Mouse (Mus musculus): ENCODE measurements at regions not wholly inside any gene's neighbourhood (a gene's known extent, or its start where the extent isn't known, plus 50 kb on each side); places are given as distances from the start of the nearest gene placed in this dataset.

GRCm38 (mm10) chr5:84752053-84752452 lies 334.9 kb upstream of the Epha5 start:
- DNase-seq (ENCODE audit: low read depth, low spot score), result no peak
- H3K9me3 ChIP-seq (ENCODE audit: control insufficient read depth, insufficient read depth, low read depth, low read length), result no peaks in the 10 kb centered on the region
- in situ Hi-C loops (cut with MboI; ENCODE audit: low sequenced_read_pairs in 2 of 2, unreplicated experiment in 2 of 2), result no loop called here

GRCm38 (mm10) chr5:84705436-84705835 lies 288.3 kb upstream of the Epha5 start:
- no peaks in the 10 kb centered on the region for H3K4me1 ChIP-seq (ENCODE audit: control insufficient read depth in 2 of 2, insufficient read depth in 2 of 2, low read length in 2 of 2, poor library complexity in 1 of 2)
- no peak for TF ChIP-seq CHD2 (IDR thresholded peaks at IDR 0.05; ENCODE audit: low read depth, low read length)
- TF ChIP-seq MAFK (IDR thresholded peaks at IDR 0.05; ENCODE audit: insufficient read depth, low read depth, low read length), result no peak
- TF ChIP-seq ZNF384 (IDR thresholded peaks at IDR 0.05; ENCODE audit: low read depth, low read length), result no peak
- no peak for TF ChIP-seq ZC3H11A (IDR thresholded peaks at IDR 0.05; ENCODE audit: borderline replicate concordance, low read depth, low read length)
- TF ChIP-seq HCFC1 (IDR thresholded peaks at IDR 0.05; ENCODE audit: borderline replicate concordance, insufficient read depth, low read length), result no peak
- in situ Hi-C loops (cut with MboI; ENCODE audit: low sequenced_read_pairs in 2 of 2, unreplicated experiment in 2 of 2), result no loop called here

More at GRCm38 (mm10) chr5:84752053-84752452, 334.9 kb upstream of the Epha5 start:
- no peak overlapping the region for H3K27ac ChIP-seq (ENCODE audit: insufficient read depth, low read depth, low read length, poor library complexity, severe bottlenecking)
- H3K4me1 ChIP-seq (ENCODE audit: control insufficient read depth in 2 of 2, insufficient read depth in 2 of 2, low read length in 2 of 2, poor library complexity in 1 of 2), result no peaks in the 10 kb centered on the region
- H3K36me3 ChIP-seq (ENCODE audit: control insufficient read depth, insufficient read depth, low read length, poor library complexity, severe bottlenecking), result no peaks in the 10 kb centered on the region
- TF ChIP-seq HCFC1 (IDR thresholded peaks at IDR 0.05; ENCODE audit: borderline replicate concordance, insufficient read depth, low read length) (no peak), ZC3H11A (IDR thresholded peaks at IDR 0.05; ENCODE audit: borderline replicate concordance, low read depth, low read length) (no peak), MAFK (IDR thresholded peaks at IDR 0.05; ENCODE audit: insufficient read depth, low read depth, low read length) (no peak)
- no peak overlapping the region for H3K9ac ChIP-seq (ENCODE audit: insufficient read depth, low read depth, low read length, poor library complexity, severe bottlenecking)
- no peak overlapping the region for H3K4me3 ChIP-seq (ENCODE audit: insufficient read depth in 1 of 2, low read depth in 1 of 2, low read length in 2 of 2, poor library complexity in 1 of 2, severe bottlenecking in 1 of 2)

GRCm38 (mm10) chr5:84690334-84691258 lies 273.4 kb upstream of the Epha5 start:
- no peaks in the 10 kb centered on the region for H3K36me3 ChIP-seq (ENCODE audit: control insufficient read depth, insufficient read depth, low read length, poor library complexity, severe bottlenecking)
- H3K4me3 ChIP-seq (ENCODE audit: insufficient read depth in 1 of 2, low read depth in 1 of 2, low read length in 2 of 2, poor library complexity in 1 of 2, severe bottlenecking in 1 of 2), result no peak overlapping the region
- H3K27ac ChIP-seq (ENCODE audit: insufficient read depth, low read depth, low read length, poor library complexity, severe bottlenecking), result no peak overlapping the region
- TF ChIP-seq CHD2 (IDR thresholded peaks at IDR 0.05; ENCODE audit: low read depth, low read length), result no peak
- no peak for TF ChIP-seq ZNF384 (IDR thresholded peaks at IDR 0.05; ENCODE audit: low read depth, low read length)
- no peak for TF ChIP-seq HCFC1 (IDR thresholded peaks at IDR 0.05; ENCODE audit: borderline replicate concordance, insufficient read depth, low read length)
- no peak for TF ChIP-seq MAFK (IDR thresholded peaks at IDR 0.05; ENCODE audit: insufficient read depth, low read depth, low read length)
- no peak for TF ChIP-seq ZC3H11A (IDR thresholded peaks at IDR 0.05; ENCODE audit: borderline replicate concordance, low read depth, low read length)
- H3K4me1 ChIP-seq (ENCODE audit: control insufficient read depth in 2 of 2, insufficient read depth in 2 of 2, low read length in 2 of 2, poor library complexity in 1 of 2), result no peaks in the 10 kb centered on the region
- DNase-seq (ENCODE audit: low read depth, low spot score), result no peak
- in situ Hi-C loops (cut with MboI; ENCODE audit: low sequenced_read_pairs in 2 of 2, unreplicated experiment in 2 of 2), result no loop called here
- H3K9ac ChIP-seq (ENCODE audit: insufficient read depth, low read depth, low read length, poor library complexity, severe bottlenecking), result no peak overlapping the region
- no peaks in the 10 kb centered on the region for H3K9me3 ChIP-seq (ENCODE audit: control insufficient read depth, insufficient read depth, low read depth, low read length)

More at GRCm38 (mm10) chr5:84705436-84705835, 288.3 kb upstream of the Epha5 start:
- no peak overlapping the region for H3K4me3 ChIP-seq (ENCODE audit: insufficient read depth in 1 of 2, low read depth in 1 of 2, low read length in 2 of 2, poor library complexity in 1 of 2, severe bottlenecking in 1 of 2)
- no peaks in the 10 kb centered on the region for H3K36me3 ChIP-seq (ENCODE audit: control insufficient read depth, insufficient read depth, low read length, poor library complexity, severe bottlenecking)
- no peaks in the 10 kb centered on the region for H3K9me3 ChIP-seq (ENCODE audit: control insufficient read depth, insufficient read depth, low read depth, low read length)
- H3K9ac ChIP-seq (ENCODE audit: insufficient read depth, low read depth, low read length, poor library complexity, severe bottlenecking), result no peak overlapping the region
- H3K27ac ChIP-seq (ENCODE audit: insufficient read depth, low read depth, low read length, poor library complexity, severe bottlenecking), result no peak overlapping the region
- no peak for DNase-seq (ENCODE audit: low read depth, low spot score)

GRCm38 (mm10) chr5:84687534-84687933 lies 270.4 kb upstream of the Epha5 start:
- TF ChIP-seq CHD2 (IDR thresholded peaks at IDR 0.05; ENCODE audit: low read depth, low read length) (no peak), ZNF384 (IDR thresholded peaks at IDR 0.05; ENCODE audit: low read depth, low read length) (no peak), MAFK (IDR thresholded peaks at IDR 0.05; ENCODE audit: insufficient read depth, low read depth, low read length) (no peak), HCFC1 (IDR thresholded peaks at IDR 0.05; ENCODE audit: borderline replicate concordance, insufficient read depth, low read length) (no peak), ZC3H11A (IDR thresholded peaks at IDR 0.05; ENCODE audit: borderline replicate concordance, low read depth, low read length) (no peak)
- no peaks in the 10 kb centered on the region for H3K9me3 ChIP-seq (ENCODE audit: control insufficient read depth, insufficient read depth, low read depth, low read length)
- H3K36me3 ChIP-seq (ENCODE audit: control insufficient read depth, insufficient read depth, low read length, poor library complexity, severe bottlenecking), result no peaks in the 10 kb centered on the region
- in situ Hi-C loops (cut with MboI; ENCODE audit: low sequenced_read_pairs in 2 of 2, unreplicated experiment in 2 of 2), result no loop called here
- no peak overlapping the region for H3K4me3 ChIP-seq (ENCODE audit: insufficient read depth in 1 of 2, low read depth in 1 of 2, low read length in 2 of 2, poor library complexity in 1 of 2, severe bottlenecking in 1 of 2)
- no peak overlapping the region for H3K27ac ChIP-seq (ENCODE audit: insufficient read depth, low read depth, low read length, poor library complexity, severe bottlenecking)
- DNase-seq (ENCODE audit: low read depth, low spot score), result no peak
- no peak overlapping the region for H3K9ac ChIP-seq (ENCODE audit: insufficient read depth, low read depth, low read length, poor library complexity, severe bottlenecking)
- no peaks in the 10 kb centered on the region for H3K4me1 ChIP-seq (ENCODE audit: control insufficient read depth in 2 of 2, insufficient read depth in 2 of 2, low read length in 2 of 2, poor library complexity in 1 of 2)

All from ES-E14 (cell line).